Comparison of ENCODE assay signal across 21 mouse cellular contexts in genomic region chr2:31790728-31791251, GRCm38 (mm10). TPM values are rescaled to one million over a fixed set of nuclear protein-coding genes. Genes with fewer than 3 reads are reported as not detected.
DNase-seq lines count a peak whose midpoint lies in the region; ATAC-seq and TF ChIP-seq lines count a peak whose summit lies in the region.
"Had no signal": no experiment of that assay in that cellular context is flagged by ENCODE, and none has a peak within 500 bp of the region (broad histone marks: within the 10 kb centered on the region; RNA-seq: fewer than 3 reads in every experiment).

No protein-coding gene starts in this region.

- H3K4me1 ChIP-seq in hindbrain, postnatal 0 days (ENCODE audit: insufficient read depth, low read length) = no peaks in the 10 kb centered on the region
- H3K4me1 ChIP-seq in hindbrain, embryonic 16.5 days (ENCODE audit: control insufficient read depth, insufficient read depth, low read depth, low read length) = peaks cover 2% of the 10 kb centered on the region; the same call in 1 of the 2 replicates
- peaks cover 3% of the 10 kb centered on the region; the same call in 1 of the 2 replicates for H3K4me1 ChIP-seq in neural tube, embryonic 15.5 days
- H3K4me1 ChIP-seq: liver, embryonic 12.5 days had no signal

- WGBS in hindbrain, postnatal 0 days = 65% methylated on average over 13 of the region's 13 CpGs
- WGBS in hindbrain, embryonic 16.5 days = 74% methylated on average over 13 of the region's 13 CpGs
- WGBS in neural tube, embryonic 15.5 days = 84% methylated on average over 13 of the region's 13 CpGs

- peaks cover 21% of the 10 kb centered on the region for H3K36me3 ChIP-seq in hindbrain, postnatal 0 days (ENCODE audit: insufficient read depth, low read length)
- H3K36me3 ChIP-seq in hindbrain, embryonic 16.5 days (ENCODE audit: control insufficient read depth, insufficient read depth, low read length) = peaks cover 13% of the 10 kb centered on the region
- peaks cover 47% of the 10 kb centered on the region for H3K36me3 ChIP-seq in neural tube, embryonic 15.5 days

- H3K4me2 ChIP-seq in hindbrain, postnatal 0 days (ENCODE audit: low read depth, low read length) = no peak overlapping the region
- no peak overlapping the region for H3K4me2 ChIP-seq in hindbrain, embryonic 16.5 days (ENCODE audit: low read length)
- H3K4me2 ChIP-seq in neural tube, embryonic 15.5 days = no peak overlapping the region
- H3K4me2 ChIP-seq: heart, embryonic 11.5 days; hindbrain, embryonic 15.5 days; liver, embryonic 12.5 days had no signal

- H3K27me3 ChIP-seq in hindbrain, postnatal 0 days (ENCODE audit: insufficient read depth, low read length) = no peaks in the 10 kb centered on the region
- H3K27me3 ChIP-seq in hindbrain, embryonic 16.5 days (replicated peaks; ENCODE audit: control insufficient read depth, insufficient read depth, low read length) = no peaks in the 10 kb centered on the region
- no peaks in the 10 kb centered on the region for H3K27me3 ChIP-seq in neural tube, embryonic 15.5 days (replicated peaks)
- H3K27me3 ChIP-seq: hindbrain, embryonic 15.5 days; liver, embryonic 12.5 days had no signal

- no peak for DNase-seq in hindbrain, postnatal 0 days (ENCODE audit: low spot score)
- no peak for DNase-seq in neural tube, embryonic 10.5 days (ENCODE audit: extremely low spot score, low spot score)
- DNase-seq in kidney, postnatal 36 days = peak; percentile 39 to 53
- DNase-seq in lung, postnatal 36 days = no peak
- no peak for DNase-seq in frontal cortex, adult 2 months (ENCODE audit: extremely low spot score in 1 of 2, low spot score in 1 of 2)
- DNase-seq: adrenal gland, adult 8-10 months; cerebellum, adult 8-10 months; heart, postnatal 10 days; layer of hippocampus, adult 9-11 months; lung, adult 2 months; right cerebral cortex, adult 18-20 months; thymus, postnatal 14 days had no signal

- no peak for TF ChIP-seq CTCF in hindbrain, postnatal 0 days (IDR thresholded peaks at IDR 0.05; ENCODE audit: low read depth)

- no peaks in the 10 kb centered on the region for H3K9me3 ChIP-seq in hindbrain, postnatal 0 days (ENCODE audit: low read length)
- no peaks in the 10 kb centered on the region for H3K9me3 ChIP-seq in hindbrain, embryonic 16.5 days (ENCODE audit: control insufficient read depth, low read length)
- no peaks in the 10 kb centered on the region for H3K9me3 ChIP-seq in neural tube, embryonic 15.5 days (replicated peaks)
- H3K9me3 ChIP-seq: hindbrain, embryonic 15.5 days; liver, embryonic 12.5 days had no signal

- H3K4me3 ChIP-seq in hindbrain, postnatal 0 days (ENCODE audit: low read length) = no peak overlapping the region
- no peak overlapping the region for H3K4me3 ChIP-seq in hindbrain, embryonic 16.5 days (ENCODE audit: low read length)
- no peak overlapping the region for H3K4me3 ChIP-seq in neural tube, embryonic 15.5 days (replicated peaks)
- H3K4me3 ChIP-seq: hindbrain, embryonic 15.5 days; left cerebral cortex, adult 2 months; liver, embryonic 12.5 days had no signal

- ATAC-seq in hindbrain, postnatal 0 days = no peak
- no peak for ATAC-seq in hindbrain, embryonic 16.5 days
- ATAC-seq in neural tube, embryonic 15.5 days (ENCODE audit: low FRiP score) = no peak
- ATAC-seq: forebrain, embryonic 14.5 days; intestine, postnatal 0 days; liver, embryonic 12.5 days had no signal

- H3K27ac ChIP-seq in hindbrain, postnatal 0 days = peak overlapping the region; percentile 29; the same call in 1 of the 2 replicates
- H3K27ac ChIP-seq in hindbrain, embryonic 16.5 days (ENCODE audit: low read depth, low read length) = no peak overlapping the region
- H3K27ac ChIP-seq in neural tube, embryonic 15.5 days (replicated peaks) = 0 out of 2 replicates have a peak overlapping the region, but pooled peaks have one; percentile 24
- H3K27ac ChIP-seq: hindbrain, embryonic 15.5 days; left cerebral cortex, adult 2 months; liver, embryonic 12.5 days had no signal

- H3K9ac ChIP-seq in hindbrain, postnatal 0 days (replicated peaks; ENCODE audit: low read length) = no peak overlapping the region
- no peak overlapping the region for H3K9ac ChIP-seq in hindbrain, embryonic 16.5 days (ENCODE audit: low read depth, low read length)
- H3K9ac ChIP-seq in neural tube, embryonic 15.5 days (replicated peaks) = no peak overlapping the region
- H3K9ac ChIP-seq: hindbrain, embryonic 15.5 days; liver, embryonic 12.5 days had no signal

RNA-seq across cellular contexts. Expression of gene Qrfp, which starts 19.6 kb away (rescaled TPM):
- total RNA-seq in hindbrain, postnatal 0 days (2014; rRNA removed) = not detected in 2 replicates
- 0.06 TPM in 1 of 2 replicates, not detected in the other for polyA plus RNA-seq in hindbrain, postnatal 0 days (2015; fragmentation: Nextera tagmentation; extraction: Ambion mirVana)
- polyA plus RNA-seq in hindbrain, embryonic 16.5 days (2015; fragmentation: Nextera tagmentation; extraction: Ambion mirVana) = 0.09 TPM in 1 of 2 replicates, not detected in the other
- polyA plus RNA-seq in neural tube, embryonic 15.5 days (2015; fragmentation: Nextera tagmentation; extraction: Ambion mirVana) = 0.23 TPM in 1 of 2 replicates, not detected in the other
- polyA plus RNA-seq in frontal cortex, adult 2 months (2012; rRNA removed) = not detected in 2 replicates
- total RNA-seq: adrenal gland, adult 8-10 months; heart, postnatal 10 days; left cerebral cortex, adult 2 months; megakaryocyte-erythroid progenitor cell, adult 5-6 weeks had no signal
- polyA plus RNA-seq: heart, embryonic 11.5 days; hindbrain, embryonic 15.5 days had no signal

RNA-seq across cellular contexts. Expression of gene Fibcd1, which starts 55.0 kb away (rescaled TPM):
- 27.3 and 28.9 TPM in 2 replicates for total RNA-seq in hindbrain, postnatal 0 days (2014; rRNA removed)
- 8.7 and 9.1 TPM in 2 replicates for polyA plus RNA-seq in hindbrain, postnatal 0 days (2015; fragmentation: Nextera tagmentation; extraction: Ambion mirVana)
- 7.1 and 8.6 TPM in 2 replicates for polyA plus RNA-seq in hindbrain, embryonic 16.5 days (2015; fragmentation: Nextera tagmentation; extraction: Ambion mirVana)
- polyA plus RNA-seq in neural tube, embryonic 15.5 days (2015; fragmentation: Nextera tagmentation; extraction: Ambion mirVana) = 4.9 and 6.4 TPM in 2 replicates
- 8.0 and 9.0 TPM in 2 replicates for polyA plus RNA-seq in frontal cortex, adult 2 months (2012; rRNA removed)
- total RNA-seq: heart, postnatal 10 days; megakaryocyte-erythroid progenitor cell, adult 5-6 weeks had no signal
- polyA plus RNA-seq: heart, embryonic 11.5 days; liver, embryonic 12.5 days had no signal

Comparison
In these comparisons a context has a peak if more than half of its experiments do, and no peak if none do; other contexts are left out.
1. DNase-seq: peak in kidney, postnatal 36 days (2 of 2); none in hindbrain, postnatal 0 days (single experiment), neural tube, embryonic 10.5 days (single experiment), lung, postnatal 36 days (single experiment) and frontal cortex, adult 2 months (0 of 2).